Mouse (Mus musculus) E14TG2a.4 (cell line): ENCODE measurements around the gene Ptgr2.
"Not testable (repeated sequence)": the region's sequence is repeated elsewhere in the genome, so short reads cannot be mapped to it uniquely, and the experiment has no call there.

ENCODE experiments used
- H3K27me3 ChIP-seq: 2 replicates; pipeline ENCODE4 v1.6.1; 2014; ENCODE audit warnings: low read length, control low read depth; ENCODE audit not compliant: insufficient read depth
- H3K36me3 ChIP-seq: 2 replicates; pipeline ENCODE4 v1.6.1; 2014; ENCODE audit warnings: low read length, control low read depth; ENCODE audit not compliant: insufficient read depth
- H3K4me1 ChIP-seq: replicated peaks from 2 replicates; pipeline ENCODE4 v1.6.1; 2014; ENCODE audit warnings: low read depth, low read length, control low read depth
- H3K4me3 ChIP-seq: replicated peaks from 2 replicates; pipeline ENCODE4 v1.5.1; 2014; ENCODE audit warnings: mild to moderate bottlenecking, low read length
- H3K9me3 ChIP-seq: 2 replicates; pipeline ENCODE4 v1.6.1; 2014; ENCODE audit warnings: low read length, control low read depth
- CTCF ChIP-seq: conservative IDR thresholded peaks from 2 replicates; pipeline ENCODE4 v1.5.1; 2014; ENCODE audit warnings: low read length
- NANOG ChIP-seq: IDR thresholded peaks from 2 replicates; pipeline ENCODE4 v1.6.1; 2014; ENCODE audit warnings: borderline replicate concordance, low read length, mixed read lengths
- POU5F1 ChIP-seq: IDR thresholded peaks from 2 replicates; pipeline ENCODE4 v1.6.1; 2014; ENCODE audit warnings: low read length, borderline replicate concordance

Ptgr2 gene

DNA sequence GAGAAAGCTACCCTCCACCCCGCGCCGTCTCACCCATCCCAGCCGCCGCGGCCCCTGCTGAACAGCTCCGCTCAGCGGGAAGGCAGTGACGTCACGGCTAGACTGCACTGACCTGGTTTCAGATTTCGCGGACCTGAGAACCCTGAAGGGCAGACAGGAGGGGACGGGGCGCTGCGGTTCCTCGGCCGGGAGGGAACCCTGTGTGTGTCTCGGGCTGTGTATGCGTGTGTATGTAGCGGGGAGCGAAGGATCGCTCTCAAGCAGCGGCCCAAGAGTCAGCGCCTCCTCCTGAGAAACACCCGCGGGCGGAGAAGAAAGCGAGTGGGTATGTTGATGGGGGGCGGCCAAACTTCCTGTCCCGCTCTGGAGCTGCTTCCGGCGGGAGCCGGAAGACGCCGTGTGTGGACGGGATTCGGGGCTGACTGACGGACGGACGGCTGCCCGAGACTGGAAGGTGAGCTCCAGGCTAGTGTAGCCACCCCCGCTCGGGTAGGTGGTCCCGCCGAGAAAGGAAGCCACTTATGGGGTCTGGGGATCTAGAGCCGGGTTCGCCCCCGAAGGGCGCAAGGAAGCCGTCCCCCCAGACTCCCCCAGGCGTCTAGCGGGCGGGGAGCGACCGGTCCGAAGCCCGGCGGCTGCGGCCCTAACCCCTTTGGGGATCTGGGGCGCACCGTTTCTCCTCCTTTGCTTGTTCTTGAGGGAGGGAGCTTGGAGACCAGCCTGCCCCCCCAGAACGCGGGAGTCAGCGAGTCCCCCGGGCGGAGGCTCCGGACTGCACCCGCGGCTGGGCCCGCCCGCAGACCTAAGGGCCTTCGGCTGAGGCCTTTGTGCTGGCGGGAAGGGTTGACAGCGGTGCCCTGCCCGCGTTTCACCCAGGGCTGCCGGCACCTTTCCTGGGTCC lies 31.9 kb downstream of the Ptgr2 start, which contains the start of gene Zfp410:
Zfp410 (plus strand) TSS at position 132 of the 901 bp plus-strand sequence.
- peak within 1 kb of the TSS; percentile 98 for H3K4me3 ChIP-seq
- no peaks in the 10 kb centered on the region for H3K36me3 ChIP-seq
- no peaks in the 10 kb centered on the region for H3K9me3 ChIP-seq
- peaks cover 18% of the 10 kb centered on the region for H3K4me1 ChIP-seq
- H3K27me3 ChIP-seq, result no peaks in the 10 kb centered on the region
- TF ChIP-seq POU5F1 (no peak), NANOG (no peak), CTCF (no peak)

DNA sequence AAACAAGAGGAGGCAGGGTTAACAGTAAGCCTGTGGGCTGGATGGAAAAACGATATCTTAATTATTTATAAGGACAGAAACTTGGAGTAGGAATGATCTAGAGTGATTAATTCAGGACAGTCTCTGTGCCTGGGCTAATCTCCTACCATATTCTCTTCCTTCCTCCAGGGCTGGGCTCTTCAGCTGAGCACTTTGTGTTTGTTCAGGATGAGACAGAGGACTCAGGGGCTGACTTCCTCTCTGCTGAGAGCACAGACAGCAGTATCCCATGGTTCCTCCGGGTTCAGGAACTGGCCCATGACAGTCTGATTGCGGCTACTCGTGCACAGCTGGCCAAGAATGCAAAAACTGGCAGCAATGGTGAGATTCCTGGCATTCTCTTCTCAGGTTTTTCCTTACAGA lies 42.1 kb downstream of the Ptgr2 start:
- H3K4me3 ChIP-seq, result no peak overlapping the region
- no peaks in the 10 kb centered on the region for H3K27me3 ChIP-seq
- H3K4me1 ChIP-seq, result no peaks in the 10 kb centered on the region
- no peaks in the 10 kb centered on the region for H3K9me3 ChIP-seq
- peaks cover 74% of the 10 kb centered on the region for H3K36me3 ChIP-seq
- TF ChIP-seq CTCF (no peak), POU5F1 (no peak), NANOG (no peak)

GRCm38 (mm10) chr12:84336963-84337625 lies 52.1 kb downstream of the Ptgr2 start:
- TF ChIP-seq NANOG (no peak), CTCF (no peak), POU5F1 (no peak)
- H3K36me3 ChIP-seq, result peaks cover 91% of the 10 kb centered on the region
- no peaks in the 10 kb centered on the region for H3K4me1 ChIP-seq
- no peaks in the 10 kb centered on the region for H3K9me3 ChIP-seq
- no peaks in the 10 kb centered on the region for H3K27me3 ChIP-seq
- H3K4me3 ChIP-seq, result no peak overlapping the region

- Histone ChIP-seq H3K4me3 (no peak overlapping the region), H3K9me3 (no peaks in the 10 kb centered on the region), H3K4me1 (peaks cover 11% of the 10 kb centered on the region), H3K27me3 (no peaks in the 10 kb centered on the region), H3K36me3 (peaks cover 36% of the 10 kb centered on the region)
- TF ChIP-seq NANOG, result no peak
- no peak for TF ChIP-seq POU5F1
- TF ChIP-seq CTCF, result peak; percentile 23; the same call in 1 of the 2 replicates
Measured at GRCm38 (mm10) chr12:84347192-84347591, 62.2 kb downstream of the Ptgr2 start.

- not testable (repeated sequence) for H3K9me3 ChIP-seq, H3K36me3 ChIP-seq, H3K4me3 ChIP-seq, H3K27me3 ChIP-seq
- peaks cover 39% of the 10 kb centered on the region for H3K4me1 ChIP-seq
Measured at GRCm38 (mm10) chr12:84358699-84359098, 73.7 kb downstream of the Ptgr2 start.

DNA sequence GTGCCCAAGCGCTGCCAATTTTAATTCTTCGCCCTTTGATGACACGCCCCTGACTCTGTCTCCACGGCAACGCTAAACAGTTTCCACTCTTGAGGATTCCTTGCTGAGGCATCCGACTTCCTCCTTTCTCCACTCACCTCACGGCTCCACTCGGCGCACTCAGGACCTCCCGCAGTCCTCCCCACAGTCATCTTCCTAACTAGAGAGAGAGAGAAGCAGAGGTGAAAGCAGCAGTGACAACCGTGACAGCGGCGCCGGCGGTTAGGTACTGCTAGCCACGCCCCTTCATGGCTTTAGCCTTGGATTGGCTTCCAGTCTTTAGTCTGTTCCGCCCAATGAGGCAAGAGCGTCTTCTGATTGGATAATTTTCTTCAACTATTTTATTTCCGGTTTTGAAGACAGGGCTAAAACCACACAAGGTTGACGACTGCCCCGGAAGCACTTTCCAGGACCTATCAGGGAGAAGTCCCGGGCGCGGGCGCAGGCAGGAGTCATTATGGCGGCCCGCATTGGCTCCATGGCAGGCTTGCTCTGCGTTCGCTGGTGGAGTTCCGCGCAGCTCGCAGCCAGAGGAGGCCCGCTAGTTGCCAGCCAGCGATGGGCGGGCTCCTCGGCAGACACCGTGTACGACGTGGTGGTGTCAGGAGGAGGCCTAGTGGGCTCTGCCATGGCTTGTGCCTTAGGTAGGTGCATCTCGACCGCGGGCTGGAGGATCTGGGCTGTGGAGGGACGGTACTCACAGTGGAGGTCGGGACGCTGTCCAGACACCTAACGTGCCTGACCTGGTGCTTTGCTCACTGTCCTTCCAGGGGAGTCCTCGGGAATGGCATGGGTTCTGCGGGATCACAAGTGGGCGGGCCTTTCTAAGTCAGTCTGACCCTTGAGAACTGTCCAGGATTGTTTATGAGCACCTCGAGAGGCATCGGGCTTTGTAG lies 76.8 kb downstream of the Ptgr2 start, which contains the start of the genes Coq6 and Fam161b:
Coq6 (plus strand) TSS at position 103 of the 935 bp plus-strand sequence.
Fam161b (minus strand) TSS at position 279 of the 935 bp plus-strand sequence.
- H3K9me3 ChIP-seq, result no peaks in the 10 kb centered on the region

GRCm38 (mm10) chr12:84362872-84363271 lies 77.8 kb downstream of the Ptgr2 start:
- Histone ChIP-seq H3K4me1 (peaks cover 53% of the 10 kb centered on the region), H3K4me3 (peak overlapping the region; percentile 100), H3K9me3 (no peaks in the 10 kb centered on the region), H3K36me3 (peaks cover 8% of the 10 kb centered on the region; the same call in 1 of the 2 replicates), H3K27me3 (no peaks in the 10 kb centered on the region)
- TF ChIP-seq NANOG (no peak), POU5F1 (no peak), CTCF (no peak)

More for the DNA sequence above, 76.8 kb downstream of the Ptgr2 start, which contains the start of the genes Coq6 and Fam161b:
- H3K36me3 ChIP-seq, result no peaks in the 10 kb centered on the region
- no peaks in the 10 kb centered on the region for H3K27me3 ChIP-seq
- H3K4me3 ChIP-seq, result peak within 1 kb of the TSS; percentile 100
- no peak for TF ChIP-seq NANOG
- TF ChIP-seq POU5F1, result no peak
- peaks cover 46% of the 10 kb centered on the region for H3K4me1 ChIP-seq

DNA sequence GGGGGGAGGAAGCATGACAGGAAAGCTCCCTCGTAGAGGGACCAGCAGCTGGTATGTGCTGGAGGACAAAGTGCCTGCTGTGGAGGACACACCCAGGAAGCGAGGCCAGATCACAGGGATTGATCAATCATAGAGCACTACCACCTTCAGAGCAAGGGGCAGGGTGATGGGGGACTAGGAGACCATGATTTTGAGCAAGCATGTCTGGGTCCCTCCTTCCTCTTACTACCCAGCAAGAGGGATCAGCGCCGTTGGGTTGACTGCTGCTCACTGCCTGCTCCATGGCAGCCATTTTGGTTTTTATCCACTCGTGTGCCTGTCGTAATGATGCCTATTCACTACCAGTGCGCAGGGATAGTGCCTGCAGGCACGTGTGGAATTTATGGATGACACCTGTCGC lies 79.3 kb downstream of the Ptgr2 start:
- H3K27me3 ChIP-seq, result no peaks in the 10 kb centered on the region
- no peak for TF ChIP-seq POU5F1
- peaks cover 53% of the 10 kb centered on the region for H3K4me1 ChIP-seq
- H3K36me3 ChIP-seq, result peaks cover 22% of the 10 kb centered on the region
- no peaks in the 10 kb centered on the region for H3K9me3 ChIP-seq
- peak overlapping the region; percentile 54 for H3K4me3 ChIP-seq
